Mouse (Mus musculus) layer of hippocampus, adult 9-10 months (tissue): ENCODE data around the gene Maco1.

ENCODE experiments used
- DNase-seq: peaks from one replicate; pipeline ENCODE4 v3.0.0; 2022; ENCODE audit warnings: low spot score

Maco1 gene

GRCm38 (mm10) chr4:134853259-134853636 is at the start of gene Maco1:
TSS of gene Maco1 (minus strand) at chr4:134853345.
- DNase-seq, result peak; percentile 100

GRCm38 (mm10) chr4:134901126-134901525 is 48.0 kb upstream of the Maco1 start:
- DNase-seq, result no peak

GRCm38 (mm10) chr4:134897256-134897655 is 44.1 kb upstream of the Maco1 start:
- no peak for DNase-seq

GRCm38 (mm10) chr4:134892096-134892495 is 39.0 kb upstream of the Maco1 start:
- peak; percentile 37 for DNase-seq

GRCm38 (mm10) chr4:134884364-134884763 is 31.2 kb upstream of the Maco1 start:
- DNase-seq, result no peak

- no peak for DNase-seq
These were observed 30.7 kb upstream of the Maco1 start for GRCm38 (mm10) chr4:134883808-134884207.

- DNase-seq, result no peak
These were observed 30.1 kb upstream of the Maco1 start for GRCm38 (mm10) chr4:134883266-134883665.

- DNase-seq, result no peak
These were observed 26.9 kb upstream of the Maco1 start for GRCm38 (mm10) chr4:134880041-134880440.

GRCm38 (mm10) chr4:134879410-134879981 is 26.4 kb upstream of the Maco1 start:
- peak; percentile 42 for DNase-seq

GRCm38 (mm10) chr4:134876171-134876570 is 23.0 kb upstream of the Maco1 start:
- DNase-seq, result no peak

- no peak for DNase-seq
These were observed 18.8 kb upstream of the Maco1 start for GRCm38 (mm10) chr4:134871950-134872349.

GRCm38 (mm10) chr4:134871477-134871876 is 18.3 kb upstream of the Maco1 start:
- DNase-seq, result no peak

GRCm38 (mm10) chr4:134869815-134870375 is 16.8 kb upstream of the Maco1 start:
- no peak for DNase-seq

- no peak for DNase-seq
These were observed 16.1 kb upstream of the Maco1 start for GRCm38 (mm10) chr4:134869068-134869730.

GRCm38 (mm10) chr4:134868490-134868889 is 15.3 kb upstream of the Maco1 start:
- no peak for DNase-seq

GRCm38 (mm10) chr4:134868065-134868464 is 14.9 kb upstream of the Maco1 start:
- no peak for DNase-seq

- DNase-seq, result no peak
These were observed 14.5 kb upstream of the Maco1 start for GRCm38 (mm10) chr4:134867661-134868060.

GRCm38 (mm10) chr4:134867213-134867612 is 14.1 kb upstream of the Maco1 start:
- DNase-seq, result no peak

GRCm38 (mm10) chr4:134865789-134866188 is 12.6 kb upstream of the Maco1 start:
- DNase-seq, result no peak

- no peak for DNase-seq
These were observed 12.2 kb upstream of the Maco1 start for GRCm38 (mm10) chr4:134865340-134865739.

GRCm38 (mm10) chr4:134863937-134864729 is 11.0 kb upstream of the Maco1 start, which contains the start of gene Rhd:
TSS of gene Rhd (plus strand) at chr4:134864536.
- DNase-seq, result no peak

- no peak for DNase-seq
These were observed 9.9 kb upstream of the Maco1 start for GRCm38 (mm10) chr4:134862996-134863395.

GRCm38 (mm10) chr4:134861884-134862283 is 8.7 kb upstream of the Maco1 start:
- DNase-seq, result no peak
